Mouse (Mus musculus): ENCODE measurements around the gene Gcc1.

- TF ChIP-seq CTCF (conservative IDR thresholded peaks at IDR 0.05; ENCODE audit: low read length) (no peak), NANOG (IDR thresholded peaks at IDR 0.05; ENCODE audit: borderline replicate concordance, low read length) (no peak), POU5F1 (IDR thresholded peaks at IDR 0.05; ENCODE audit: borderline replicate concordance, low read length) (no peak)
These were observed 60.6 kb downstream of the Gcc1 start for GRCm38 (mm10) chr6:28367575-28367974.

Measured in E14TG2a.4 (cell line).